Mouse (Mus musculus) stomach, embryonic 16.5 days (tissue): ENCODE data around the gene Mmp9. TPM values are rescaled to one million over a fixed set of nuclear protein-coding genes. Genes with fewer than 3 reads are reported as not detected.

Experiments used
- ATAC-seq: fragments of 200-750 bp; cut with Nextera tagmentation; 2 replicates; pipeline ENCODE4 v1.8.0; 2017; ENCODE audit warnings: moderate number of reproducible peaks, moderate TSS enrichment; ENCODE audit not compliant: insufficient read depth, low FRiP score
- H3K27ac ChIP-seq: fragments of 300-500 bp; sonication (generic); 2 replicates; pipeline ENCODE4 v1.5.1; 2014; ENCODE audit warnings: low read length
- H3K27me3 ChIP-seq: fragments of 300-500 bp; sonication (generic); 2 replicates; pipeline ENCODE4 v1.6.1; 2014; ENCODE audit warnings: low read length, control low read depth, mixed read lengths; ENCODE audit not compliant: control insufficient read depth, insufficient read depth
- H3K36me3 ChIP-seq: fragments of 300-500 bp; sonication (generic); 2 replicates; pipeline ENCODE4 v1.6.1; 2014; ENCODE audit warnings: low read length; ENCODE audit not compliant: control insufficient read depth, insufficient read depth
- H3K4me1 ChIP-seq: fragments of 300-500 bp; sonication (generic); 2 replicates; pipeline ENCODE4 v1.6.1; 2014; ENCODE audit warnings: low read length, control low read depth, mixed read lengths; ENCODE audit not compliant: control insufficient read depth, insufficient read depth
- H3K4me2 ChIP-seq: fragments of 300-500 bp; sonication (generic); 2 replicates; pipeline ENCODE4 v1.6.1; 2014; ENCODE audit warnings: low read depth, low read length, mixed read lengths
- H3K4me3 ChIP-seq: fragments of 300-500 bp; sonication (generic); replicated peaks from 2 replicates; pipeline ENCODE4 v1.5.1; 2014; ENCODE audit warnings: mild to moderate bottlenecking, low read length
- H3K9ac ChIP-seq: fragments of 300-500 bp; sonication (generic); 2 replicates; pipeline ENCODE4 v1.6.1; 2014; ENCODE audit warnings: low read length
- H3K9me3 ChIP-seq: fragments of 300-500 bp; sonication (generic); replicated peaks from 2 replicates; pipeline ENCODE4 v1.6.1; 2016; ENCODE audit warnings: low read length, control low read depth; ENCODE audit not compliant: control insufficient read depth
- WGBS: fragments of 180-500 bp; shearing (Covaris S2); extraction: QIAGEN DNeasy Blood & Tissue Kit; methylation state at CpG from one replicate; pipeline ENCODE4 v1.1.7; 2014; 5-methylcytosine and 5-hydroxymethylcytosine counted together
- polyA plus RNA-seq: library from polyadenylated mRNA; unstranded; fragments of >200 nt; fragmentation: Nextera tagmentation; extraction: Ambion mirVana; gene quantifications from 2 replicates; pipeline ENCODE4 v1.2.1, GENCODE M21; 2015

Gene Mmp9
- polyA plus RNA-seq, 1 experiment from 2014 or later, result 5.5 TPM

- H3K27me3 ChIP-seq, result no peaks in the 10 kb centered on the region
- H3K4me1 ChIP-seq, result no peaks in the 10 kb centered on the region
- H3K36me3 ChIP-seq, result no peaks in the 10 kb centered on the region
- no peak for ATAC-seq
- H3K9ac ChIP-seq, result no peak overlapping the region
- H3K4me3 ChIP-seq, result no peak overlapping the region
- no peak overlapping the region for H3K27ac ChIP-seq
- no peaks in the 10 kb centered on the region for H3K9me3 ChIP-seq
- 67% methylated on average over 14 of the region's 14 CpGs for WGBS
- no peak overlapping the region for H3K4me2 ChIP-seq
Observed at GRCm38 (mm10) chr2:164986371-164987027, 45.9 kb downstream of the Mmp9 start.

DNA sequence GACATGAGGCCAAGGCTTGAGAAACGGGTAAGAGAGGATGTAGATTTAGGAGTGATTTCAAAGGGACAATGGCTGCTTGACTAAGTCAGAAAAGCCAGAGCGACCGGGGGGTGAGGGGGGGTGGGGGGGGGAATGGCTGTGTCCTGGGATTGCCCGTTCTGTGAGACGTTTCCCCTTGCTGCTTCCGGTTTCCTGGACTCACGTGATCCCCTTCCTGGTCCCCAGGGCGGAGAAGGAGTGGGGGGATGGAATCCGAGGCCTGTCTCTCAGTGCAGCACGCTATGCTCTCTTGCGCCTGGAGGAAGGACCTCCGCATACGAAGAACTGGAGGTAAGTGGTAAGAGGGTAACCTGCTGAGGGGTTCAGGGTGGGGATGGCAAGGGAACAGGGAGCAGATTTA is 48.2 kb downstream of the Mmp9 start:
- Histone ChIP-seq H3K4me1 (no peaks in the 10 kb centered on the region), H3K27ac (no peak overlapping the region), H3K4me3 (no peak overlapping the region), H3K9ac (no peak overlapping the region), H3K9me3 (no peaks in the 10 kb centered on the region), H3K4me2 (no peak overlapping the region), H3K36me3 (no peaks in the 10 kb centered on the region), H3K27me3 (no peaks in the 10 kb centered on the region)
- 59% methylated on average over 13 of the region's 13 CpGs for WGBS
- ATAC-seq, result no peak

DNA sequence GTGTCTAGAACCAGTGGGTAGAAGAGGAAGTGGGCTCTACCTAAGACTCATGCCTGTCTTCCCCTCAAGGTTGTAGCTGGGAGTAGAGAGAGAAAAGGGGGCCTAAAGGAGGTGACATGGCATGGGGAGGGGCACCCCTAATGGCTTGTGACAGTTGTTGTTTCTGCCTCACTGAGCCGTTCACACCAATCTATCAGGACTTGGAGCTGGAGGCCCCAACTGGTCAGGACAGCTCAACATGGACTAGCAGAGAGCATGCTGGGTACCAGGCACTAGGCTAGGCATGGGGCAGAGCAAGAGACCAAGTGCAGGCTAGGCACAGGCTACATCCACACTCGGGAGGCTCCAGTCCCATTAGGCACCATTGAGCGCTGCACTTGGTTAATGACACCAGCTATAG is 50.5 kb downstream of the Mmp9 start:
- H3K27me3 ChIP-seq, result peaks cover 5% of the 10 kb centered on the region; the same call in 1 of the 2 replicates
- WGBS, result 78% methylated on average over 3 of the region's 3 CpGs
- no peaks in the 10 kb centered on the region for H3K36me3 ChIP-seq
- no peak overlapping the region for H3K4me2 ChIP-seq
- no peak overlapping the region for H3K9ac ChIP-seq
- no peaks in the 10 kb centered on the region for H3K4me1 ChIP-seq
- no peak overlapping the region for H3K4me3 ChIP-seq
- H3K27ac ChIP-seq, result no peak overlapping the region
- ATAC-seq, result no peak
- no peaks in the 10 kb centered on the region for H3K9me3 ChIP-seq

GRCm38 (mm10) chr2:164991808-164992207 is 51.2 kb downstream of the Mmp9 start:
- Histone ChIP-seq H3K4me3 (no peak overlapping the region), H3K27ac (no peak overlapping the region), H3K9me3 (no peaks in the 10 kb centered on the region), H3K9ac (no peak overlapping the region), H3K4me1 (no peaks in the 10 kb centered on the region), H3K27me3 (peaks cover 12% of the 10 kb centered on the region; the same call in 1 of the 2 replicates), H3K4me2 (no peak overlapping the region), H3K36me3 (no peaks in the 10 kb centered on the region)
- no peak for ATAC-seq
- 27% methylated on average over 10 of the region's 10 CpGs for WGBS

GRCm38 (mm10) chr2:164994156-164994555 is 53.6 kb downstream of the Mmp9 start:
- Histone ChIP-seq H3K4me1 (peaks cover 16% of the 10 kb centered on the region), H3K9ac (no peak overlapping the region), H3K4me3 (no peak overlapping the region), H3K27me3 (peaks cover 29% of the 10 kb centered on the region), H3K4me2 (no peak overlapping the region), H3K36me3 (no peaks in the 10 kb centered on the region), H3K27ac (no peak overlapping the region), H3K9me3 (no peaks in the 10 kb centered on the region)
- no peak for ATAC-seq
- 87% methylated on average over 11 of the region's 11 CpGs for WGBS

DNA sequence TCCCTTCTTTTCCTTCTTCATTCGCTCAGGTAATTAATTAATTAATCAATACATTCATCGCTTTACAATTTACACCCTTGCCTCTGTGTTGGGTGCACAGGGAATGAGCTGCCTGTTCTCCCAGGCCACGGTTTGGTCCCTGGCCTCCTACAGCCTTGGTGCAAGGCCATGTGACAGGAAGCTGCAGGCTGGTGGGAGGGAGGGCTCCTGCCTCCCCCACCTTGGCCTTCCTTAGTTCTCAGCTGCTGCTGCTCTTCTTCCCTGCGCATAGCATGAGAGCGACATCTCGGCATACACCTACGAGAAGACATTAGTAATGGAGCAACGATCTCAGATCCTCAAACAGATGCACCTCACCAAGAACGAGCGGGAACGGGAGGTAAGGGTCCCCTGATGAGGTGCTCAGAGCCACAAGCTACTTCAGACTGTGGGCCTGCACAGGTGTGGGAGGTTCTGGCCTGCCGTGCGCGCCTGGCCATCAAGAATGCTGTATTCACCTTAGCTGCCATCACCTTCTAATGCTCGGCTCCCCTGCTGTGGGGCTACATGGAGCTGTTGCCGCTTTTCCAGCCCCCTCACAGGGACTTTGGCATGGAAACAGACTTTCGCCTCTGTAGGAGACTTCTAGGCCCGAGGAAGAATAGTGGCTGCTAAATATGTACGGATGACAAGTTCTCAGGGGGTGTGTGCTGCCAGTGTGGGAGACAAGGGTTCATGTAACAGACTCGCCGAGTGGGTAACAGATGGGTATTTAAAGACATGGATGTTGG is 54.3 kb downstream of the Mmp9 start:
- ATAC-seq, result no peak
- 53% methylated on average over 21 of the region's 21 CpGs for WGBS
- no peak overlapping the region for H3K4me3 ChIP-seq
- H3K9me3 ChIP-seq, result no peaks in the 10 kb centered on the region
- no peak overlapping the region for H3K27ac ChIP-seq
- peaks cover 16% of the 10 kb centered on the region for H3K4me1 ChIP-seq
- H3K27me3 ChIP-seq, result peaks cover 29% of the 10 kb centered on the region
- no peaks in the 10 kb centered on the region for H3K36me3 ChIP-seq
- H3K9ac ChIP-seq, result no peak overlapping the region
- no peak overlapping the region for H3K4me2 ChIP-seq

- no peak overlapping the region for H3K27ac ChIP-seq
- H3K4me3 ChIP-seq, result no peak overlapping the region
- no peaks in the 10 kb centered on the region for H3K9me3 ChIP-seq
- no peak overlapping the region for H3K4me2 ChIP-seq
- H3K36me3 ChIP-seq, result no peaks in the 10 kb centered on the region; the same call in 1 of the 2 replicates
- WGBS, result 77% methylated on average over 11 of the region's 11 CpGs
- H3K4me1 ChIP-seq, result peaks cover 16% of the 10 kb centered on the region
- no peak overlapping the region for H3K9ac ChIP-seq
- H3K27me3 ChIP-seq, result peaks cover 29% of the 10 kb centered on the region
- ATAC-seq, result no peak
Observed at GRCm38 (mm10) chr2:164995976-164996375, 55.4 kb downstream of the Mmp9 start.

DNA sequence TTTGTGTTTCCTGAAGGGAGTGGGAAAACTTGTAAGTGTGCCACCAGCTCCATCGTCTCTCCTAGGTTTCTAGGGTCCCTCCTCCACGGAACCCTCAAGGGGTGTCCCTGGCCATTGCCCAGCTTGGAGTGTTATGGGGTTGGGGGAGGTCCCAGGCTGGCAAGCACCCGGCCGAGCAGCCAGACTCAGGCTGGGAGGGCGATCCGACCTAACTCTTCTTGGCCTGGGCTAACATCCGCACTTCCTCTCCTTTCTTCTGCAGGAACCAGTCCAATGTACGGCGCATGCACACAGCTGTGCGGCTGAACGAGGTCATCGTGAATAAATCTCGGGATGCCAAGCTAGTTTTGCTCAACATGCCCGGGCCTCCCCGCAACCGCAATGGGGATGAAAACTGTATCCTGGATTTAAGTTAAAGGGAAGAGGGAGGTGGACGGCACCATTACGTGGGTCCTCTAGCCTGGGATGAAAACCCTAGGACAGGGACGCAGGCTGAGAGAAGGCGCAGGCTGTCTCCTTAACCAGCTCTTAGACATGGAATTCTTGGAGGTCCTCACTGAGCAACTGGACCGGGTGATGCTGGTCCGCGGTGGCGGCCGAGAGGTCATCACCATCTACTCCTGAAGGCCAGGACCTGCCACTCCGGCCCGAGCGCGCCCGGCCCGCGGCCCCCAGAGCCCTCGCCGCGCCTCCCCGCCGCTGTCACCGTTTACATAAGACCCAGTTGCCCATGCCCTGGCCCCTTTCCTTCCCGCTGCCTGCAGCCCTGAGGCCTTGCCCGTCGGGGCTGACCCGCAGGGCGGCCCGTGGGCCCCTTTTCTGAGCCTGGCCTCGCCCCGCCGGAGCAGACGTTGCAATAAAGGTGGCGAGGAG is 56.5 kb downstream of the Mmp9 start:
- Histone ChIP-seq H3K4me1 (peaks cover 16% of the 10 kb centered on the region), H3K27me3 (peaks cover 29% of the 10 kb centered on the region), H3K4me2 (peak overlapping the region; percentile 62), H3K27ac (no peak overlapping the region), H3K9ac (peak overlapping the region; percentile 15), H3K36me3 (peaks cover 4% of the 10 kb centered on the region), H3K4me3 (peak overlapping the region; percentile 39), H3K9me3 (no peaks in the 10 kb centered on the region)
- ATAC-seq, result no peak
- WGBS, result 10% methylated on average over 49 of the region's 49 CpGs
